Mouse (Mus musculus) forebrain, postnatal 0 days (tissue): Measurements from ENCODE around the gene Klhl32. TPM values are rescaled to one million over a fixed set of nuclear protein-coding genes. Genes with fewer than 3 reads are reported as not detected.
"Not testable (repeated sequence)": the region's sequence is repeated elsewhere in the genome, so short reads cannot be mapped to it uniquely, and the experiment has no call there.

ENCODE experiments used
- ATAC-seq: fragments of 200-750 bp; cut with Nextera tagmentation; 2 replicates; pipeline ENCODE4 v1.8.0; 2017; ENCODE audit warnings: mild to moderate bottlenecking, moderate library complexity
- DNase-seq: peaks from one replicate; pipeline ENCODE4 v3.0.0-alpha.2; 2015
- H3K27ac ChIP-seq: fragments of 300-500 bp; sonication (generic); 2 replicates; pipeline ENCODE4 v1.5.1; 2014; ENCODE audit warnings: low read depth, mild to moderate bottlenecking, antibody characterized with exemption, low read length, moderate library complexity, mixed read lengths
- H3K27me3 ChIP-seq: fragments of 300-500 bp; sonication (generic); 2 replicates; pipeline ENCODE4 v1.6.1; 2014; ENCODE audit warnings: mild to moderate bottlenecking, low read length, mixed read lengths; ENCODE audit not compliant: insufficient read depth
- H3K36me3 ChIP-seq: fragments of 300-500 bp; sonication (generic); 2 replicates; pipeline ENCODE4 v1.6.1; 2014; ENCODE audit warnings: mild to moderate bottlenecking, moderate library complexity; ENCODE audit not compliant: insufficient read depth
- H3K4me1 ChIP-seq: fragments of 300-500 bp; sonication (generic); 2 replicates; pipeline ENCODE4 v1.6.1; 2014; ENCODE audit warnings: antibody characterized with exemption; ENCODE audit not compliant: insufficient read depth
- H3K4me2 ChIP-seq: fragments of 300-500 bp; sonication (generic); 2 replicates; pipeline ENCODE4 v1.6.1; 2014; ENCODE audit warnings: low read depth, mild to moderate bottlenecking, moderate library complexity
- H3K4me3 ChIP-seq: fragments of 300-500 bp; sonication (generic); 2 replicates; pipeline ENCODE4 v1.5.1; 2014; ENCODE audit warnings: low read depth, low read length, mixed read lengths
- H3K9ac ChIP-seq: fragments of 300-500 bp; sonication (generic); 2 replicates; pipeline ENCODE4 v1.6.1; 2014; ENCODE audit warnings: mild to moderate bottlenecking
- H3K9me3 ChIP-seq: fragments of 300-500 bp; sonication (generic); 2 replicates; pipeline ENCODE4 v1.6.1; 2016; ENCODE audit warnings: low read length
- CTCF ChIP-seq: sonication (generic); IDR thresholded peaks from 2 replicates; pipeline ENCODE4 v1.5.1; 2016; ENCODE audit warnings: antibody characterized with exemption, control low read depth, low read depth
- WGBS: fragments of 180-500 bp; shearing (Covaris S2); extraction: QIAGEN DNeasy Blood & Tissue Kit; methylation state at CpG from one replicate; pipeline ENCODE4 v1.1.7; 2014; 5-methylcytosine and 5-hydroxymethylcytosine counted together
- polyA plus RNA-seq: library from polyadenylated mRNA; unstranded; fragments of >200 nt; fragmentation: Nextera tagmentation; extraction: Ambion mirVana; gene quantifications from 2 replicates; pipeline ENCODE4 v1.2.1, GENCODE M21; 2015
- total RNA-seq: library from RNA; depleted of rRNA; stranded (reverse); fragments of >200 nt; gene quantifications from 2 replicates; pipeline ENCODE4 v1.2.3, GENCODE M21; 2014

Klhl32 gene
- total and polyA plus RNA-seq, 2 experiments from 2014 or later, result 18.8 to 29.6 TPM

- WGBS, result 84% methylated on average over 4 of the region's 4 CpGs
- Histone ChIP-seq H3K27me3 (no peaks in the 10 kb centered on the region), H3K4me2 (no peak overlapping the region), H3K4me1 (0 out of 2 replicates have a peak, but pooled peaks cover 6% of the 10 kb centered on the region), H3K4me3 (no peak overlapping the region), H3K36me3 (no peaks in the 10 kb centered on the region), H3K9me3 (0 out of 2 replicates have a peak, but pooled peaks cover 5% of the 10 kb centered on the region), H3K27ac (no peak overlapping the region), H3K9ac (no peak overlapping the region)
- ATAC-seq, result no peak
- TF ChIP-seq CTCF, result no peak
- DNase-seq, result no peak
Measured at GRCm38 (mm10) chr4:24894625-24895024, 43.7 kb upstream of the Klhl32 start.

GRCm38 (mm10) chr4:24892293-24892692 is 41.4 kb upstream of the Klhl32 start:
- WGBS, result 60% methylated on average over 2 of the region's 2 CpGs

GRCm38 (mm10) chr4:24889386-24889785 is 38.5 kb upstream of the Klhl32 start:
- H3K4me3 ChIP-seq, H3K4me2 ChIP-seq, H3K9ac ChIP-seq, H3K9me3 ChIP-seq, DNase-seq, ATAC-seq, H3K4me1 ChIP-seq, H3K36me3 ChIP-seq, H3K27me3 ChIP-seq, H3K27ac ChIP-seq: not testable (repeated sequence)
- 33% methylated on average over 2 of the region's 2 CpGs for WGBS

More at GRCm38 (mm10) chr4:24892293-24892692, 41.4 kb upstream of the Klhl32 start:
- H3K9ac ChIP-seq, H3K4me3 ChIP-seq, H3K9me3 ChIP-seq, H3K27ac ChIP-seq, H3K4me2 ChIP-seq, H3K27me3 ChIP-seq, H3K4me1 ChIP-seq, DNase-seq, ATAC-seq, H3K36me3 ChIP-seq: not testable (repeated sequence)

GRCm38 (mm10) chr4:24869230-24869629 is 18.3 kb upstream of the Klhl32 start:
- Histone ChIP-seq H3K9me3 (no peaks in the 10 kb centered on the region), H3K27ac (no peak overlapping the region), H3K4me2 (no peak overlapping the region), H3K4me1 (no peaks in the 10 kb centered on the region), H3K4me3 (no peak overlapping the region), H3K9ac (no peak overlapping the region), H3K27me3 (no peaks in the 10 kb centered on the region), H3K36me3 (no peaks in the 10 kb centered on the region)
- DNase-seq, result no peak
- no peak for ATAC-seq
- TF ChIP-seq CTCF, result no peak
- WGBS, result 72% methylated on average over 4 of the region's 4 CpGs

GRCm38 (mm10) chr4:24865691-24866090 is 14.8 kb upstream of the Klhl32 start:
- WGBS, result 54% methylated on average over 6 of the region's 6 CpGs
- no peak overlapping the region for H3K4me2 ChIP-seq
- no peaks in the 10 kb centered on the region for H3K36me3 ChIP-seq
- no peak for DNase-seq
- no peak for ATAC-seq
- H3K4me1 ChIP-seq, result no peaks in the 10 kb centered on the region
- no peak overlapping the region for H3K27ac ChIP-seq
- H3K9me3 ChIP-seq, result no peaks in the 10 kb centered on the region
- no peak overlapping the region for H3K4me3 ChIP-seq
- no peaks in the 10 kb centered on the region for H3K27me3 ChIP-seq
- no peak for TF ChIP-seq CTCF
- no peak overlapping the region for H3K9ac ChIP-seq

- H3K9ac ChIP-seq, result no peak overlapping the region
- ATAC-seq, result no peak
- DNase-seq, result no peak
- no peak overlapping the region for H3K4me2 ChIP-seq
- no peaks in the 10 kb centered on the region for H3K27me3 ChIP-seq
- WGBS, result 23% methylated on average over 2 of the region's 2 CpGs
- no peaks in the 10 kb centered on the region for H3K9me3 ChIP-seq
- no peaks in the 10 kb centered on the region for H3K36me3 ChIP-seq
- H3K4me1 ChIP-seq, result peaks cover 17% of the 10 kb centered on the region; the same call in 1 of the 2 replicates
- TF ChIP-seq CTCF, result no peak
- H3K4me3 ChIP-seq, result no peak overlapping the region
- H3K27ac ChIP-seq, result no peak overlapping the region
Measured at GRCm38 (mm10) chr4:24847406-24847805, 3.5 kb downstream of the Klhl32 start.

- no peak overlapping the region for H3K9ac ChIP-seq
- H3K27me3 ChIP-seq, result no peaks in the 10 kb centered on the region
- H3K27ac ChIP-seq, result peak overlapping the region; percentile 45; the same call in 1 of the 2 replicates
- DNase-seq (peak; percentile 61), ATAC-seq (0 out of 2 replicates have a peak, but pooled peaks have one; percentile 7)
- no peaks in the 10 kb centered on the region for H3K9me3 ChIP-seq
- no peak for TF ChIP-seq CTCF
- no peaks in the 10 kb centered on the region for H3K36me3 ChIP-seq
- no peak overlapping the region for H3K4me2 ChIP-seq
- 64% methylated on average over 5 of the region's 5 CpGs for WGBS
- no peak overlapping the region for H3K4me3 ChIP-seq
- peaks cover 13% of the 10 kb centered on the region; the same call in 1 of the 2 replicates for H3K4me1 ChIP-seq
Measured at GRCm38 (mm10) chr4:24845546-24845945, 5.4 kb downstream of the Klhl32 start.
